Mouse (Mus musculus) CD4-positive helper T cell, adult 2 months (primary cell): ENCODE measurements around the gene Col5a3.
A peak's percentile ranks its signal among the peaks of the same experiment; 100 is the strongest.

Experiments
- DNase-seq: peaks from one replicate; pipeline ENCODE4 v3.0.0-alpha.2; 2012; ENCODE audit warnings: low read depth, missing footprints, low spot score

Gene Col5a3

GRCm38 (mm10) chr9:20805706-20806105, 9.2 kb downstream of the Col5a3 start:
- no peak for DNase-seq

GRCm38 (mm10) chr9:20805159-20805495, 9.7 kb downstream of the Col5a3 start:
- no peak for DNase-seq

- DNase-seq = peak; percentile 62
Observed at GRCm38 (mm10) chr9:20804266-20805158, 10.4 kb downstream of the Col5a3 start.

GRCm38 (mm10) chr9:20794108-20794806, 20.6 kb downstream of the Col5a3 start:
- DNase-seq = no peak

GRCm38 (mm10) chr9:20790345-20790744, 24.5 kb downstream of the Col5a3 start:
- DNase-seq = no peak

- no peak for DNase-seq
Observed at GRCm38 (mm10) chr9:20789651-20790050, 25.2 kb downstream of the Col5a3 start.

GRCm38 (mm10) chr9:20787992-20788391, 26.9 kb downstream of the Col5a3 start:
- no peak for DNase-seq

- no peak for DNase-seq
Observed at GRCm38 (mm10) chr9:20785055-20785454, 29.8 kb downstream of the Col5a3 start.

GRCm38 (mm10) chr9:20781286-20781685, 33.6 kb downstream of the Col5a3 start:
- no peak for DNase-seq

GRCm38 (mm10) chr9:20765274-20765673, 49.6 kb downstream of the Col5a3 start:
- DNase-seq = peak; percentile 87

- DNase-seq = no peak
Observed at GRCm38 (mm10) chr9:20763099-20763498, 51.8 kb downstream of the Col5a3 start.

GRCm38 (mm10) chr9:20762197-20762961, 52.5 kb downstream of the Col5a3 start:
- DNase-seq = no peak

- no peak for DNase-seq
Observed at GRCm38 (mm10) chr9:20761388-20761787, 53.5 kb downstream of the Col5a3 start.

- no peak for DNase-seq
Observed at GRCm38 (mm10) chr9:20760813-20761212, 54.1 kb downstream of the Col5a3 start.

- DNase-seq = no peak
Observed at GRCm38 (mm10) chr9:20758896-20759295, 56.0 kb downstream of the Col5a3 start.

- DNase-seq = no peak
Observed at GRCm38 (mm10) chr9:20758243-20758642, 56.6 kb downstream of the Col5a3 start.

GRCm38 (mm10) chr9:20757087-20757955, 57.5 kb downstream of the Col5a3 start:
- DNase-seq = peak; percentile 69

GRCm38 (mm10) chr9:20756081-20756700, 58.7 kb downstream of the Col5a3 start:
- no peak for DNase-seq

- no peak for DNase-seq
Observed at GRCm38 (mm10) chr9:20754335-20754734, 60.5 kb downstream of the Col5a3 start.

- DNase-seq = peak; percentile 38
Observed at GRCm38 (mm10) chr9:20751477-20752029, 63.3 kb downstream of the Col5a3 start.
